ENCODE assay signal across 8 mouse cellular contexts in the genomic region with DNA sequence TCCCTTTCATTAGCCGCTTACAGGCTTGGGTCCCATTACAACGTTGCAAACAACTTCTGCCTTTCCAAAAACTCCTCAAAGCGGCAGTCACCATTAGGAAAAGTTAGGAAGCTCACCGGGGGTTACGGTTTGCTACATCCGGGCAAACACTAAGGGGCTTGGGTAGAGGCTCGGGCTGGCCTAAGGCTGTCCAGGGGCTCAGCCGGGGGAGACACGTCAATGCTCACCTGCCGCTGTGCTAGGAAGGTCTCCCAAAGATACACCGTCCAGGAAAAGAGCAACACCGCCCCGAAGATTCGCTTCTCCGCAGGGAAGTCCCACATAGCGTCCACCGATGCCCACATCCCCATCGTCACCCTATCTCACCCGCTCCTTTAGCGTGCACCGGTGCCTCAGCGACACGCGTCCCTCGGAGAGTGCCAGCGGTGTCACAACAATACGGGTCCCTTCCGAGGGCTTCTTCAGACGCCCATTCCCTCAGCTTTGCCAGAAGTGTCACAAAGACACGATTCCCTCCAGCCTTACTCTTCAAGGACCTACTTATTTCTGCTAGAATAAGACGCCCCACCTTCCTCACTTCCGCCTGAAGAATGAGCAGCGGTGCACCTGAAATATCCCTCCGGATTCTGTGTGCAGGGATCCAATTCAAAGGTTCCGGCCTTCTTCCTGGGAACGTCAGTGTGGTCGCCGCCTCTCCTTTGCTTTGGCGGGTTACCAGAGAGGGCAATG. TPM values are rescaled to one million over a fixed set of nuclear protein-coding genes. Genes with fewer than 3 reads are reported as not detected.
DNase-seq lines count a peak whose midpoint lies in the region; ATAC-seq and TF ChIP-seq lines count a peak whose summit lies in the region.

Gene Zmpste24 (minus strand): TSS at position 592 of the 729 bp plus-strand sequence.

- no peaks in the 10 kb centered on the region for H3K27me3 ChIP-seq in hindbrain, postnatal 0 days (ENCODE audit: insufficient read depth, low read length)

- DNase-seq in WW6 (ENCODE audit: low read depth, low spot score), result peak; percentile 80
- DNase-seq in cerebellum, postnatal 4 days (ENCODE audit: low spot score in 2 of 2), result peak; percentile 72 to 91
- peak; percentile 81 for DNase-seq in gastrocnemius, adult 2 months
- DNase-seq in hindbrain, postnatal 0 days (ENCODE audit: low spot score), result peak; percentile 96
- DNase-seq in left cerebral cortex, adult 2 months (ENCODE audit: extremely low spot score in 1 of 2, low spot score in 2 of 2), result peak; percentile 87 to 89
- peak; percentile 93 for DNase-seq in right cerebral cortex, adult 2 months (ENCODE audit: low spot score in 2 of 2)
- peak; percentile 80 for DNase-seq in urinary bladder, postnatal 14 days (ENCODE audit: low spot score)

- no peak for TF ChIP-seq CTCF in gastrocnemius, adult 2 months (IDR thresholded peaks at IDR 0.05)
- TF ChIP-seq CTCF in hindbrain, postnatal 0 days (IDR thresholded peaks at IDR 0.05; ENCODE audit: low read depth), result no peak
- TF ChIP-seq CTCF in left cerebral cortex, adult 2 months (IDR thresholded peaks at IDR 0.05), result no peak

- H3K4me1 ChIP-seq in hindbrain, postnatal 0 days (ENCODE audit: insufficient read depth, low read length), result peaks cover 9% of the 10 kb centered on the region

- H3K4me3 ChIP-seq in gastrocnemius, adult 2 months, result peak within 1 kb of the TSS; percentile 83
- peak within 1 kb of the TSS; percentile 85 for H3K4me3 ChIP-seq in hindbrain, postnatal 0 days (ENCODE audit: low read length)
- H3K4me3 ChIP-seq in left cerebral cortex, adult 2 months, result peak within 1 kb of the TSS; percentile 84

- intact Hi-C loops in gastrocnemius, adult 2 months (cut with DNase I), result loop anchor here (5.0 kb wide), 1 partner anchor 119 kb away; the partner anchor contains the start of gene Rlf
- intact Hi-C loops in left cerebral cortex, adult 2 months (cut with DNase I), result loop anchor here (2.0 kb wide), 1 partner anchor 117 kb away; the partner anchor contains the start of gene Rlf

- WGBS in hindbrain, postnatal 0 days, result under 1% methylated on average over 39 of the region's 39 CpGs

- peak within 1 kb of the TSS; percentile 72 for H3K9ac ChIP-seq in hindbrain, postnatal 0 days (replicated peaks; ENCODE audit: low read length)

- no peaks in the 10 kb centered on the region for H3K9me3 ChIP-seq in hindbrain, postnatal 0 days (ENCODE audit: low read length)

- peak; percentile 96 for ATAC-seq in hindbrain, postnatal 0 days
- peak; percentile 88 for ATAC-seq in megakaryocyte, adult 5-6 weeks (ENCODE audit: poor library complexity, severe bottlenecking)

- peak within 1 kb of the TSS; percentile 87 for H3K4me2 ChIP-seq in hindbrain, postnatal 0 days (ENCODE audit: low read depth, low read length)

- peaks cover 13% of the 10 kb centered on the region for H3K36me3 ChIP-seq in hindbrain, postnatal 0 days (ENCODE audit: insufficient read depth, low read length)

- peak within 1 kb of the TSS; percentile 90 for H3K27ac ChIP-seq in gastrocnemius, adult 2 months
- peak within 1 kb of the TSS; percentile 77 for H3K27ac ChIP-seq in hindbrain, postnatal 0 days
- H3K27ac ChIP-seq in left cerebral cortex, adult 2 months, result peak within 1 kb of the TSS; percentile 45; the same call in 1 of the 2 replicates

RNA-seq across cellular contexts. Expression of gene Zmpste24, which starts in this region (rescaled TPM):
- 10 to 100 TPM; 15.0 to 20.3 TPM for total RNA-seq in gastrocnemius, adult 2 months (2021)
- 20.5 and 21.7 TPM in 2 replicates for total RNA-seq in hindbrain, postnatal 0 days (2014; rRNA removed)
- polyA plus RNA-seq in hindbrain, postnatal 0 days (2015; fragmentation: Nextera tagmentation; extraction: Ambion mirVana), result 21.3 and 23.0 TPM in 2 replicates
- total RNA-seq in left cerebral cortex, adult 2 months (2021), result 10 to 100 TPM; 23.5 to 24.7 TPM
- 61.3 and 63.0 TPM in 2 replicates for total RNA-seq in megakaryocyte, adult 5-6 weeks (2015)
- 62.0 and 80.7 TPM in 2 replicates for total RNA-seq in megakaryocyte, adult 5-6 weeks (2017)

Comparison
In these comparisons a context has a peak if more than half of its experiments do, and no peak if none do; other contexts are left out.
1. Peak in every context shown above with its lines: DNase-seq, ATAC-seq, H3K4me3 ChIP-seq and H3K27ac ChIP-seq.